Comparison of ENCODE assay signal across 28 mouse cellular contexts in the genomic region with DNA sequence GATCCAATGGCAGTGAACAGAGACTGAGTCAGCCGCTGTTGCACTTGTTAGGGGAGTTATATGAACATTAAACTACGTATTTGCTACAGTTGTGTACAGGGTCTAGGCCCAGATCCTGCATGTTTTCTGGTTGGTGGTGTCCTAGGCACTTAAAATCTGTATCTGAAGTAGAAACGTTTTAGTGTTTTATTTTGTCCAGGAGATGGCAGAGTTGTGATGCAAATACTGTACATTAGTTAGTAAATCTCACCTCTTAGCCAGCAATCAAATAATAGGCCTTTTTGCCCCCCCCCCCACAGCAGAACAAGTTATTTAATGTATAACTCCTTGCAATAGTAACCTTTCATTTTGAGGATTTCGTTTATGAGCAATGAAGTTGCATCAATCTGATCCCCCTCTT. TPM values are rescaled to one million over a fixed set of nuclear protein-coding genes. Genes with fewer than 3 reads are reported as not detected.
DNase-seq lines count a peak whose midpoint lies in the region; ATAC-seq and TF ChIP-seq lines count a peak whose summit lies in the region.
"Had no signal": no experiment of that assay in that cellular context is flagged by ENCODE, and none has a peak within 500 bp of the region (broad histone marks: within the 10 kb centered on the region; RNA-seq: fewer than 3 reads in every experiment).

No protein-coding gene starts in this region.

- ATAC-seq in hindbrain, embryonic 14.5 days (ENCODE audit: low FRiP score) = no peak
- ATAC-seq in lung, embryonic 14.5 days (ENCODE audit: insufficient read depth) = no peak
- ATAC-seq: hindbrain, embryonic 16.5 days; liver, embryonic 12.5 days; midbrain, embryonic 15.5 days had no signal

- H3K4me3 ChIP-seq in hindbrain, embryonic 14.5 days (replicated peaks; ENCODE audit: low read length) = no peak overlapping the region
- no peak overlapping the region for H3K4me3 ChIP-seq in hindbrain, embryonic 10.5 days
- H3K4me3 ChIP-seq in lung, embryonic 14.5 days (ENCODE audit: low read depth, low read length) = no peak overlapping the region
- H3K4me3 ChIP-seq: embryonic facial prominence, embryonic 15.5 days; gastrocnemius, adult 2 months; heart, embryonic 15.5 days; limb, embryonic 13.5 days; liver, embryonic 12.5 days; midbrain, embryonic 15.5 days; myocyte; neural tube, embryonic 13.5 days; stomach, embryonic 15.5 days had no signal

- no peak overlapping the region for H3K4me2 ChIP-seq in hindbrain, embryonic 14.5 days (replicated peaks)
- H3K4me2 ChIP-seq in lung, embryonic 14.5 days = no peak overlapping the region
- H3K4me2 ChIP-seq: embryonic facial prominence, embryonic 15.5 days; heart, embryonic 15.5 days; limb, embryonic 13.5 days; liver, embryonic 12.5 days; midbrain, embryonic 15.5 days; neural tube, embryonic 13.5 days; stomach, embryonic 15.5 days had no signal

- no peaks in the 10 kb centered on the region for H3K36me3 ChIP-seq in hindbrain, embryonic 14.5 days (replicated peaks; ENCODE audit: control insufficient read depth, insufficient read depth)
- H3K36me3 ChIP-seq in hindbrain, embryonic 10.5 days = no peaks in the 10 kb centered on the region
- H3K36me3 ChIP-seq in lung, embryonic 14.5 days (ENCODE audit: insufficient read depth) = no peaks in the 10 kb centered on the region
- H3K36me3 ChIP-seq: embryonic facial prominence, embryonic 15.5 days; heart, embryonic 15.5 days; limb, embryonic 13.5 days; liver, embryonic 12.5 days; midbrain, embryonic 15.5 days; neural tube, embryonic 13.5 days; stomach, embryonic 15.5 days had no signal

- DNase-seq in hindbrain, embryonic 14.5 days (ENCODE audit: low spot score) = peak; percentile 37
- DNase-seq in hindbrain, embryonic 10.5 days (ENCODE audit: low spot score) = no peak
- DNase-seq in lung, embryonic 14.5 days = peak; percentile 4
- DNase-seq in lung, postnatal 4 days = no peak
- peak; percentile 19 for DNase-seq in ES-CJ7 (ENCODE audit: low read depth, low spot score)
- peak; percentile 6 for DNase-seq in retina, postnatal 1 day
- no peak for DNase-seq in thymus, postnatal 14 days
- DNase-seq: cerebellum, adult 8-10 months; cerebellum, postnatal 36 days; embryo, embryonic 11 days; gastrocnemius, adult 2 months; heart, postnatal 36 days; kidney, adult 11 months; layer of hippocampus, postnatal 36 days; lung, adult 18-20 months; lung, postnatal 14 days; thymus, adult 18-20 months had no signal

- no peak; the same call in 1 of the 2 replicates for TF ChIP-seq CTCF in lung, embryonic 14.5 days (IDR thresholded peaks at IDR 0.05; ENCODE audit: low read depth)

- no peak overlapping the region for H3K27ac ChIP-seq in hindbrain, embryonic 14.5 days
- no peak overlapping the region for H3K27ac ChIP-seq in hindbrain, embryonic 10.5 days
- no peak overlapping the region for H3K27ac ChIP-seq in lung, embryonic 14.5 days (ENCODE audit: low read depth)
- H3K27ac ChIP-seq: embryonic facial prominence, embryonic 15.5 days; gastrocnemius, adult 2 months; heart, embryonic 15.5 days; limb, embryonic 13.5 days; liver, embryonic 12.5 days; midbrain, embryonic 15.5 days; neural tube, embryonic 13.5 days; stomach, embryonic 15.5 days had no signal

- no peaks in the 10 kb centered on the region for H3K9me3 ChIP-seq in hindbrain, embryonic 14.5 days (ENCODE audit: control insufficient read depth, low read length)
- no peaks in the 10 kb centered on the region for H3K9me3 ChIP-seq in hindbrain, embryonic 10.5 days
- H3K9me3 ChIP-seq in lung, embryonic 14.5 days (ENCODE audit: low read depth, low read length) = no peaks in the 10 kb centered on the region
- H3K9me3 ChIP-seq: embryonic facial prominence, embryonic 15.5 days; heart, embryonic 15.5 days; limb, embryonic 13.5 days; liver, embryonic 12.5 days; midbrain, embryonic 15.5 days; neural tube, embryonic 13.5 days; stomach, embryonic 15.5 days had no signal

- H3K9ac ChIP-seq in hindbrain, embryonic 14.5 days = no peak overlapping the region
- no peak overlapping the region for H3K9ac ChIP-seq in lung, embryonic 14.5 days
- H3K9ac ChIP-seq: embryonic facial prominence, embryonic 15.5 days; heart, embryonic 15.5 days; limb, embryonic 13.5 days; liver, embryonic 12.5 days; midbrain, embryonic 15.5 days; neural tube, embryonic 13.5 days; stomach, embryonic 15.5 days had no signal

- H3K27me3 ChIP-seq in hindbrain, embryonic 14.5 days (ENCODE audit: control insufficient read depth, insufficient read depth, low read length) = no peaks in the 10 kb centered on the region
- H3K27me3 ChIP-seq in hindbrain, embryonic 10.5 days (ENCODE audit: insufficient read depth, poor library complexity, severe bottlenecking) = no peaks in the 10 kb centered on the region
- no peaks in the 10 kb centered on the region for H3K27me3 ChIP-seq in lung, embryonic 14.5 days (ENCODE audit: insufficient read depth, low read length)
- H3K27me3 ChIP-seq: embryonic facial prominence, embryonic 15.5 days; heart, embryonic 15.5 days; limb, embryonic 13.5 days; liver, embryonic 12.5 days; midbrain, embryonic 15.5 days; neural tube, embryonic 13.5 days; stomach, embryonic 15.5 days had no signal

- no peaks in the 10 kb centered on the region for H3K4me1 ChIP-seq in hindbrain, embryonic 14.5 days (replicated peaks; ENCODE audit: control insufficient read depth, insufficient read depth, low read length)
- H3K4me1 ChIP-seq in hindbrain, embryonic 10.5 days (replicated peaks) = no peaks in the 10 kb centered on the region
- H3K4me1 ChIP-seq in lung, embryonic 14.5 days (ENCODE audit: insufficient read depth) = no peaks in the 10 kb centered on the region
- H3K4me1 ChIP-seq: embryonic facial prominence, embryonic 15.5 days; heart, embryonic 15.5 days; limb, embryonic 13.5 days; liver, embryonic 12.5 days; midbrain, embryonic 15.5 days; neural tube, embryonic 13.5 days; stomach, embryonic 15.5 days had no signal

- 68% methylated on average over 4 of the region's 4 CpGs for WGBS in hindbrain, embryonic 14.5 days
- 62% methylated on average over 4 of the region's 4 CpGs for WGBS in hindbrain, embryonic 10.5 days
- 50% methylated on average over 4 of the region's 4 CpGs for WGBS in lung, embryonic 14.5 days

RNA-seq across cellular contexts. Expression of a gene that starts 8.4 kb away (rescaled TPM):
- not detected in 2 replicates for polyA plus RNA-seq in hindbrain, embryonic 14.5 days (2014; fragmentation: Nextera tagmentation; extraction: Ambion mirVana)
- not detected in 2 replicates for polyA plus RNA-seq in hindbrain, embryonic 10.5 days (2016; fragmentation: Nextera tagmentation; extraction: Ambion mirVana)
- not detected in 2 replicates for polyA plus RNA-seq in lung, embryonic 14.5 days (2014; fragmentation: Nextera tagmentation; extraction: Ambion mirVana)
- polyA plus RNA-seq: embryonic facial prominence, embryonic 15.5 days; frontal cortex, adult 2 months; heart, embryonic 15.5 days; hindbrain, embryonic 16.5 days; kidney, embryonic 16.5 days; limb, embryonic 13.5 days; liver, embryonic 12.5 days; midbrain, embryonic 15.5 days; myocyte; neural tube, embryonic 13.5 days; stomach, embryonic 15.5 days had no signal

RNA-seq across cellular contexts. Expression of a gene that starts 25.2 kb away (rescaled TPM):
- polyA plus RNA-seq in hindbrain, embryonic 14.5 days (2014; fragmentation: Nextera tagmentation; extraction: Ambion mirVana) = 0.25 TPM in 1 of 2 replicates, not detected in the other
- not detected in 2 replicates for polyA plus RNA-seq in hindbrain, embryonic 10.5 days (2016; fragmentation: Nextera tagmentation; extraction: Ambion mirVana)
- polyA plus RNA-seq in lung, embryonic 14.5 days (2014; fragmentation: Nextera tagmentation; extraction: Ambion mirVana) = not detected in 2 replicates
- polyA plus RNA-seq: frontal cortex, adult 2 months; heart, embryonic 15.5 days; hindbrain, embryonic 16.5 days; kidney, embryonic 16.5 days; limb, embryonic 13.5 days; liver, embryonic 12.5 days; midbrain, embryonic 15.5 days; myocyte; neural tube, embryonic 13.5 days; stomach, embryonic 15.5 days had no signal

RNA-seq across cellular contexts. Expression of a gene that starts 42.8 kb away (rescaled TPM):
- not detected in 2 replicates for polyA plus RNA-seq in hindbrain, embryonic 14.5 days (2014; fragmentation: Nextera tagmentation; extraction: Ambion mirVana)
- not detected in 2 replicates for polyA plus RNA-seq in hindbrain, embryonic 10.5 days (2016; fragmentation: Nextera tagmentation; extraction: Ambion mirVana)
- polyA plus RNA-seq in lung, embryonic 14.5 days (2014; fragmentation: Nextera tagmentation; extraction: Ambion mirVana) = not detected in 2 replicates
- polyA plus RNA-seq: embryonic facial prominence, embryonic 15.5 days; frontal cortex, adult 2 months; heart, embryonic 15.5 days; hindbrain, embryonic 16.5 days; kidney, embryonic 16.5 days; limb, embryonic 13.5 days; liver, embryonic 12.5 days; midbrain, embryonic 15.5 days; myocyte; neural tube, embryonic 13.5 days; stomach, embryonic 15.5 days had no signal

Comparison
In these comparisons a context has a peak if more than half of its experiments do, and no peak if none do; other contexts are left out.
1. DNase-seq: peak in hindbrain, embryonic 14.5 days (single experiment), lung, embryonic 14.5 days (single experiment), ES-CJ7 (single experiment) and retina, postnatal 1 day (single experiment); none in hindbrain, embryonic 10.5 days (single experiment), lung, postnatal 4 days (0 of 2) and thymus, postnatal 14 days (single experiment).